Mouse (Mus musculus) brain, embryonic 14.5 days (tissue): ENCODE data around the gene Atp1b2. TPM values are rescaled to one million over a fixed set of nuclear protein-coding genes. Genes with fewer than 3 reads are reported as not detected.
"Not testable (repeated sequence)": the region's sequence is repeated elsewhere in the genome, so short reads cannot be mapped to it uniquely, and the experiment has no call there.

Source experiments
- DNase-seq: peaks from one replicate; pipeline ENCODE4 v3.0.0-alpha.2; 2011; ENCODE audit warnings: low read depth
- CTCF ChIP-seq: fragments of 200-500 bp; IDR thresholded peaks from 2 replicates; pipeline ENCODE4 v1.5.1; 2012; ENCODE audit warnings: inconsistent platforms, mild to moderate bottlenecking, moderate library complexity, borderline replicate concordance; ENCODE audit not compliant: insufficient read depth, insufficient read length; ENCODE audit errors: extremely low read depth
- POLR2A ChIP-seq: fragments of 200-500 bp; IDR thresholded peaks from 2 replicates; pipeline ENCODE4 v1.6.1; 2012; ENCODE audit warnings: mild to moderate bottlenecking, inconsistent platforms, borderline replicate concordance; ENCODE audit not compliant: poor library complexity, insufficient read depth, insufficient read length, severe bottlenecking; ENCODE audit errors: extremely low read depth
- polyA plus RNA-seq: library from polyadenylated mRNA; depleted of rRNA; stranded (reverse); fragments of >200 nt; gene quantifications from 2 replicates; pipeline ENCODE4 v1.2.3, GENCODE M21; 2012

Atp1b2 gene
- polyA plus RNA-seq, 1 experiment, result 74.7 TPM

GRCm38 (mm10) chr11:69622406-69622805 is 16.7 kb upstream of the Atp1b2 start:
- peak; percentile 19 for DNase-seq
- TF ChIP-seq POLR2A (no peak), CTCF (no peak)

GRCm38 (mm10) chr11:69621571-69622268 is 16.0 kb upstream of the Atp1b2 start, which contains the start of gene Sat2:
Sat2 (plus strand) TSS chr11:69622024.
- TF ChIP-seq POLR2A, result peak; percentile 26; the same call in 1 of the 2 replicates
- TF ChIP-seq CTCF, result no peak
- DNase-seq, result peak; percentile 95

- TF ChIP-seq CTCF (no peak), POLR2A (no peak)
- DNase-seq, result no peak
Observed at GRCm38 (mm10) chr11:69620394-69621081, 14.8 kb upstream of the Atp1b2 start.

- no peak for DNase-seq
- TF ChIP-seq CTCF (no peak), POLR2A (no peak)
Observed at GRCm38 (mm10) chr11:69617805-69618204, 12.1 kb upstream of the Atp1b2 start, which contains the start of gene Shbg. Shbg (minus strand) TSS chr11:69617905.

- TF ChIP-seq CTCF (no peak), POLR2A (no peak)
- DNase-seq, result no peak
Observed at GRCm38 (mm10) chr11:69616781-69617180, 11.0 kb upstream of the Atp1b2 start.

GRCm38 (mm10) chr11:69614257-69614588 is 8.5 kb upstream of the Atp1b2 start:
- not testable (repeated sequence) for DNase-seq

GRCm38 (mm10) chr11:69613553-69614256 is 8.0 kb upstream of the Atp1b2 start:
- no peak for TF ChIP-seq POLR2A
- peak; percentile 88 for TF ChIP-seq CTCF
- peak; percentile 85 for DNase-seq

GRCm38 (mm10) chr11:69610899-69611298 is 5.2 kb upstream of the Atp1b2 start:
- no peak for TF ChIP-seq POLR2A
- no peak for TF ChIP-seq CTCF
- no peak for DNase-seq

- DNase-seq, result no peak
- TF ChIP-seq POLR2A (no peak), CTCF (no peak)
Observed at GRCm38 (mm10) chr11:69609416-69609815, 3.7 kb upstream of the Atp1b2 start.

- no peak for TF ChIP-seq CTCF
- TF ChIP-seq POLR2A, result no peak
- no peak for DNase-seq
Observed at GRCm38 (mm10) chr11:69608525-69608924, 2.8 kb upstream of the Atp1b2 start.

- no peak for DNase-seq
- TF ChIP-seq POLR2A (no peak), CTCF (no peak)
Observed at GRCm38 (mm10) chr11:69606832-69607231, 1.1 kb upstream of the Atp1b2 start.

- no peak for TF ChIP-seq CTCF
- TF ChIP-seq POLR2A, result no peak
- DNase-seq, result no peak
Observed at GRCm38 (mm10) chr11:69606491-69606795, 701 bp upstream of the Atp1b2 start.
